Mouse (Mus musculus): ENCODE results near the gene Acadsb. TPM values are rescaled to one million over a fixed set of nuclear protein-coding genes. Genes with fewer than 3 reads are reported as not detected.

Acadsb gene
- polyA plus RNA-seq (2012; rRNA removed): 5.1 and 5.2 TPM in 2 replicates

DNA sequence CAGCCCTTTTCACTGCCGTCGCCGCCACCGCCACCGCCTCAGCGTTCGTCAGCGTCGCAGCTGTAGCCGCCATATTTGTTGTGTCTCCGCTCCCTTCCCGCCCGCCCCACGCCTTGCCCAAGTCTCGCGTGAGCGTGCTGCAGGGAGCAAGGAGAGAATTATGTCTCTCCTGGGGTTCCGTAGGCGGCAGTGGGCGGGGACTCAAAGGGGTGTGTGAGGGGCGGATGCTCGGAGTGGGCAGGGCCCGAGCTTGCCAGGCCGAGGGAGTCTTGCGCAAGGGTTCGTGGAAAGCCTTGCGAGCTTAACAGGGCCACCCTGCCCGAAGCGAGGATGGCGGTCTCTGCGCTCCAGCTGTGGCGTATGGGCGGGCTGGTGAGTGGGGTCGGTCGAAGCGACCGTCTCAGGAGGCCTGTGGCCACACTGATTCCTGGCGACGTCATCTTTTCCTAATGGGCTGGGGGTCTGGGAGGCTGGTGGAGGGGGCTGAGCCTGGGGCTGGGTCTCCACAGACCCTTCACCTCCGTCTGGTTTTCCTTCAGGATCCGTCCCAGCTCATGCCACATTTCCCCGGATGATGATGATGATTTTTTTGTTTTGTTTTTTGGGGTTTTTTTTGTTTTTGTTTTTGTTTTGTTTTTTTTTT is at the start of gene Acadsb, which contains the start of gene Ikzf5:
Acadsb (plus strand) TSS at position 186 of the 643 bp plus-strand sequence.
Ikzf5 (minus strand) TSS at position 106 of the 643 bp plus-strand sequence.
- no peaks in the 10 kb centered on the region for H3K36me3 ChIP-seq (ENCODE audit: control insufficient read depth, insufficient read depth, low read length)
- peaks cover 3% of the 10 kb centered on the region; the same call in 1 of the 2 replicates for H3K4me1 ChIP-seq (ENCODE audit: control insufficient read depth, insufficient read depth, low read length)
- peak within 1 kb of the TSS; percentile 60 for H3K27ac ChIP-seq (ENCODE audit: control insufficient read depth, insufficient read depth, low read depth, low read length)
- H3K4me3 ChIP-seq (ENCODE audit: control insufficient read depth, low read depth, low read length): peak within 1 kb of the TSS; percentile 97
- TF ChIP-seq CTCF (IDR thresholded peaks at IDR 0.05; ENCODE audit: control insufficient read depth, insufficient read depth, insufficient replicate concordance, low read depth, low read length) (no peak), POLR2A (IDR thresholded peaks at IDR 0.05; ENCODE audit: control insufficient read depth, low read depth, low read length) (peak; percentile 82)
- H3K27me3 ChIP-seq (ENCODE audit: control insufficient read depth, insufficient read depth, low read length): no peaks in the 10 kb centered on the region

DNA sequence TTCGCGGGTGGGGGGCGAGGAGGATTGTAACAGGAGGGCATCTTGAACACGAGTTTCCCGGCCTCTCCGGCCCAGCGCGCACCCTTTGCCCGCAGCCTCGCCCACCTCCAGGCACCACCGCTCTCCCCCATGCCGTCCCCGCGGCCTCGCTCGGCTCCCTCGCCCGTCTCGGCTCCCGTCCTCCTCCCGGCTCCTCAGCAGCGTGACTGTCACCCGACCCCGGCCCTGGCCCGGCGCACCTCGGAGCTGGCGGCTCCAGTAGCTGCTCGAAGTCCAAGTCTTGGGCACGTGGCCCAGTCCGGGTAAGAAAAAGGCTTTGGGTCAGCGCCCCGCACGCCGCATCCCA is 48.2 kb upstream of the Acadsb start:
- Histone ChIP-seq H3K36me3 (ENCODE audit: control insufficient read depth, insufficient read depth, low read length) (peaks cover 1% of the 10 kb centered on the region), H3K4me1 (ENCODE audit: control insufficient read depth, insufficient read depth, low read length) (peaks cover 6% of the 10 kb centered on the region), H3K27ac (ENCODE audit: control insufficient read depth, insufficient read depth, low read depth, low read length) (peak overlapping the region; percentile 87), H3K27me3 (ENCODE audit: control insufficient read depth, insufficient read depth, low read length) (no peaks in the 10 kb centered on the region), H3K4me3 (ENCODE audit: control insufficient read depth, low read depth, low read length) (peak overlapping the region; percentile 84)
- TF ChIP-seq CTCF (IDR thresholded peaks at IDR 0.05; ENCODE audit: control insufficient read depth, insufficient read depth, insufficient replicate concordance, low read depth, low read length): no peak
- no peak for TF ChIP-seq POLR2A (IDR thresholded peaks at IDR 0.05; ENCODE audit: control insufficient read depth, low read depth, low read length)

DNA sequence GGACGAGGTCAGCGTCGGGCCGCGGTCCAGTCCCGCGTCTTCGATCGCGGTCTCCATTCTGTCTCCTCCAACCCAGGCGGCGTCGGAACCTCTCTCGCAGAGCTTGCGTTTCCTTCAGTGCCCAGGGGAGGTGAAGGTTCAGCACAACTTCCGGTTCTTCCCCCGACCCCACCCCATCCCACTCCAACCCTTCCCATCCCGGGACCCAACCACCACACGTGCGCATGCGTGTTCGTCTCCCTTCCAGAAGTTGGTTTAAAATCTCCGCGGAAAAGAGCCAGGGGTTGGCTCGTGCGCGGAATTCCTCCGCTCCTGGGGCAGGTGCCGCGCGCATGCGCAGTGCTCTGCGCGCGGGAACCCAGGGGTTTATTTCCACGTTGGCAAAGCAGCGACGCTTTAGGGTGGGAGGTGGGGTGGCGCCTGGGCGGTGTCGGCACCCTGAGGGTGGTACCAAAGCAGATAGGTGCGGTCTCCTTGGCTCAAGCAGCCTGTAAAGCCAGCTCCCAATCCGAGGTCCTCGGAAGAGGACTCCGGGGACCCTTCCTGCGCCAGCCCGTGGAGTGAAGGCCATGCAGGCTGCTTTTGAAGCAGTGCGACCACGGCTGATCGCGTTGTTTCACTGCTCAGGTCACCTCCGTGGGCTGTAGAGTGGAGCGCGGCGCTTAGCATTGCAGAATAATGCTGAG is 47.6 kb upstream of the Acadsb start, which contains the start of gene 2310057M21Rik:
2310057M21Rik (minus strand) TSS at position 145 of the 686 bp plus-strand sequence.
- TF ChIP-seq CTCF (IDR thresholded peaks at IDR 0.05; ENCODE audit: control insufficient read depth, insufficient read depth, insufficient replicate concordance, low read depth, low read length) (no peak), POLR2A (IDR thresholded peaks at IDR 0.05; ENCODE audit: control insufficient read depth, low read depth, low read length) (no peak; the same call in 1 of the 2 replicates)
- Histone ChIP-seq H3K4me3 (ENCODE audit: control insufficient read depth, low read depth, low read length) (peak within 1 kb of the TSS; percentile 84), H3K36me3 (ENCODE audit: control insufficient read depth, insufficient read depth, low read length) (no peaks in the 10 kb centered on the region; the same call in 1 of the 2 replicates), H3K27me3 (ENCODE audit: control insufficient read depth, insufficient read depth, low read length) (no peaks in the 10 kb centered on the region), H3K27ac (ENCODE audit: control insufficient read depth, insufficient read depth, low read depth, low read length) (peak within 1 kb of the TSS; percentile 90), H3K4me1 (ENCODE audit: control insufficient read depth, insufficient read depth, low read length) (peaks cover 6% of the 10 kb centered on the region)

DNA sequence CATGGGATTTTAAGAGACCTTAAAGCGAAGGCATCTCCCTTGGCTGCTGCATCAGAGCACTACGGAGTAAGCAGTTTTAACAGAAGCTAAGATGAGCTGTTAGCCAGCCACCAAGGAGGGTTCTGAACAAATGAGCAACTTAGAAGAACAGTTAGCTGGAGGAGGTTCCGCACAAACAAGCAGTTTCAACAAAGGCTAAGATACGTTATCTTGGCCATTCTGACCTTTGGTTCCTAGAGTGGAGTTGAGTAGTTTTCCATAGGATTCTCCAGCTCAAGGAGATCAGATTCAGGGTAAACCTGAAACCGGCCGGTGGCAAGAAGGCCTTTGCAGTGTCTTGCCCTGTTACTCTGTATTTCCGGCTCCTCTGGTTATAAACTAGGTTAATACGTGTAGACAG is 46.3 kb upstream of the Acadsb start:
- Histone ChIP-seq H3K27me3 (ENCODE audit: control insufficient read depth, insufficient read depth, low read length) (no peaks in the 10 kb centered on the region), H3K4me3 (ENCODE audit: control insufficient read depth, low read depth, low read length) (no peak overlapping the region), H3K27ac (ENCODE audit: control insufficient read depth, insufficient read depth, low read depth, low read length) (no peak overlapping the region), H3K4me1 (ENCODE audit: control insufficient read depth, insufficient read depth, low read length) (peaks cover 6% of the 10 kb centered on the region), H3K36me3 (ENCODE audit: control insufficient read depth, insufficient read depth, low read length) (no peaks in the 10 kb centered on the region)
- TF ChIP-seq CTCF (IDR thresholded peaks at IDR 0.05; ENCODE audit: control insufficient read depth, insufficient read depth, insufficient replicate concordance, low read depth, low read length) (no peak), POLR2A (IDR thresholded peaks at IDR 0.05; ENCODE audit: control insufficient read depth, low read depth, low read length) (no peak)

DNA sequence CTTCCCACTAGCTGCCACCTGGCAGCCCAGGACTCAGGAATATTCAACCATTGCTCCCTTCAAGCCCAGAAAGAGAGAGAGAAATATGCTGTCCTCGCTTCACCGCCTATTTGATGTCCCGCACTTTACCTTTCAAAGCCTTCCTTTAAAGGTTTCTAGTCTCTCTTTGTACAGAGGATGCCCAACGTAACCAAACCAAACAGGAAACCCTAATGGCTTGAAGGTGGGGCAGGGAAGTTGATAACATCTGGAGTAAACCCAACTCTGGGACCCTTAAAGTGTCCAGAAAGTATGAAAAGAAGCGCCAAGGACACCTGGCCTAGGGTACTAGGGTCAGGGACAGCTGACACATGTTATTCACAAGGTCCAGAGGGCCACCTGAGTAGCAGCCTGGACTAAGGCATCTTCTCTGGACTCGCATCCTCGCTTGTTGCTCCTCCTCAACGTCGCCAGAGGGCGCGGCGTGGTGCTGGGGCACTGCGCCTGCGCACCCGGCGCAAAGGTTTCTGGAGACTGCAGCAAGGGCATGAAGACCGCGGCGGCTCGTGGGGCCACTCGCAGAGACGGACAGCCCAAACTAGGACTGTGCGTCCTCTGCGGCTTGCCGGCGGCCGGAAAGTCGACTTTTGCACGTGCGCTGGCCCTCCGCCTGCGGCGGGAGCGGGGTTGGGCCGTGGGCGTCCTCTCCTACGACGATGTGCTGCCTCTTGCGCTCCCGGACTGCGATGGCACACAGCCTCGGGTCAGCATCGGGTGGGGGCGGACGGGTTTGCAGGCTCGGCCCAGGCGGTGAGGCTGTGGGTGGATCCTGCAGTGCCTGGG is 39.5 kb upstream of the Acadsb start, which contains the start of gene Pstk:
Pstk (plus strand) TSS at position 494 of the 822 bp plus-strand sequence.
- peaks cover 5% of the 10 kb centered on the region for H3K4me1 ChIP-seq (ENCODE audit: control insufficient read depth, insufficient read depth, low read length)
- TF ChIP-seq POLR2A (IDR thresholded peaks at IDR 0.05; ENCODE audit: control insufficient read depth, low read depth, low read length) (peak; percentile 60), CTCF (IDR thresholded peaks at IDR 0.05; ENCODE audit: control insufficient read depth, insufficient read depth, insufficient replicate concordance, low read depth, low read length) (peak; percentile 90)
- H3K36me3 ChIP-seq (ENCODE audit: control insufficient read depth, insufficient read depth, low read length): no peaks in the 10 kb centered on the region
- H3K27ac ChIP-seq (ENCODE audit: control insufficient read depth, insufficient read depth, low read depth, low read length): peak within 1 kb of the TSS; percentile 74
- H3K27me3 ChIP-seq (ENCODE audit: control insufficient read depth, insufficient read depth, low read length): no peaks in the 10 kb centered on the region
- H3K4me3 ChIP-seq (ENCODE audit: control insufficient read depth, low read depth, low read length): peak within 1 kb of the TSS; percentile 85

DNA sequence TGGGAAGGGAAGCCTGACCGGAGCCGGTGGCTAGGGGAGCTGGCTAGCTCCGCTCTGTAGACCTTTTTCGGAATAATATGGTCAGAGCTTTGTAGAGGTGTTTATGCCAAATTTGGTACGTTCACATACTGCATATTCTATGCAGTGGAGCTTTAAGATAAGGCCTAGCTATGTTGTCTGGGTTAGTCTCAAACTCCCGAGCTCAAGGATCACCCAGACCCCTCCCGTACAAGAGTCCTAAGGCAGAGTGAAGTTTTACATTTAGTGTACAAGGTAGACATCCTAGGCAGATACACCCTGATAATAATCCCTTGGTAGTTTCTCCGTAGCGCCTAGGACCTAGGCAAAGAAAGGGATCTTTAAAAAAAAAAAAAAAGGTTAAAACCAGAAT is 38.9 kb upstream of the Acadsb start:
- H3K27me3 ChIP-seq (ENCODE audit: control insufficient read depth, insufficient read depth, low read length): no peaks in the 10 kb centered on the region
- no peaks in the 10 kb centered on the region for H3K36me3 ChIP-seq (ENCODE audit: control insufficient read depth, insufficient read depth, low read length)
- peaks cover 5% of the 10 kb centered on the region for H3K4me1 ChIP-seq (ENCODE audit: control insufficient read depth, insufficient read depth, low read length)
- H3K27ac ChIP-seq (ENCODE audit: control insufficient read depth, insufficient read depth, low read depth, low read length): peak overlapping the region; percentile 74
- peak overlapping the region; percentile 85 for H3K4me3 ChIP-seq (ENCODE audit: control insufficient read depth, low read depth, low read length)
- TF ChIP-seq POLR2A (IDR thresholded peaks at IDR 0.05; ENCODE audit: control insufficient read depth, low read depth, low read length) (no peak), CTCF (IDR thresholded peaks at IDR 0.05; ENCODE audit: control insufficient read depth, insufficient read depth, insufficient replicate concordance, low read depth, low read length) (no peak)
